Mouse (Mus musculus): ENCODE data around the gene Lcp1. TPM values are rescaled to one million over a fixed set of nuclear protein-coding genes. Genes with fewer than 3 reads are reported as not detected.

Lcp1 gene
- polyA plus RNA-seq, 1 experiment = 1,066 TPM

- TF ChIP-seq POLR2A (IDR thresholded peaks at IDR 0.05; ENCODE audit: borderline replicate concordance, low read depth, low read length) = no peak
- TF ChIP-seq CTCF (IDR thresholded peaks at IDR 0.05; ENCODE audit: low read depth, low read length) = no peak
- Histone ChIP-seq H3K4me3 (ENCODE audit: insufficient read depth, low read length) (peak overlapping the region; percentile 22), H3K4me1 (ENCODE audit: control insufficient read depth, insufficient read depth, low read length) (peaks cover 59% of the 10 kb centered on the region), H3K27ac (ENCODE audit: insufficient read depth, low read depth, low read length) (peak overlapping the region; percentile 98)
Observed at GRCm38 (mm10) chr14:75174731-75175555, 44.0 kb downstream of the Lcp1 start.

- no peak overlapping the region for H3K4me3 ChIP-seq (ENCODE audit: insufficient read depth, low read length)
- TF ChIP-seq POLR2A (IDR thresholded peaks at IDR 0.05; ENCODE audit: borderline replicate concordance, low read depth, low read length) (no peak), CTCF (IDR thresholded peaks at IDR 0.05; ENCODE audit: low read depth, low read length) (no peak)
- peak overlapping the region; percentile 98 for H3K27ac ChIP-seq (ENCODE audit: insufficient read depth, low read depth, low read length)
- H3K4me1 ChIP-seq (ENCODE audit: control insufficient read depth, insufficient read depth, low read length) = peaks cover 52% of the 10 kb centered on the region
Observed at GRCm38 (mm10) chr14:75175781-75176180, 44.9 kb downstream of the Lcp1 start.

- Histone ChIP-seq H3K4me3 (ENCODE audit: insufficient read depth, low read length) (peak overlapping the region; percentile 93), H3K27ac (ENCODE audit: insufficient read depth, low read depth, low read length) (peak overlapping the region; percentile 98), H3K4me1 (ENCODE audit: control insufficient read depth, insufficient read depth, low read length) (peaks cover 48% of the 10 kb centered on the region)
- peak; percentile 76; the same call in 1 of the 2 replicates for TF ChIP-seq POLR2A (IDR thresholded peaks at IDR 0.05; ENCODE audit: borderline replicate concordance, low read depth, low read length)
- no peak for TF ChIP-seq CTCF (IDR thresholded peaks at IDR 0.05; ENCODE audit: low read depth, low read length)
Observed at GRCm38 (mm10) chr14:75176425-75177045, 45.6 kb downstream of the Lcp1 start.

- Histone ChIP-seq H3K4me3 (ENCODE audit: insufficient read depth, low read length) (peak overlapping the region; percentile 93), H3K27ac (ENCODE audit: insufficient read depth, low read depth, low read length) (peak overlapping the region; percentile 98), H3K4me1 (ENCODE audit: control insufficient read depth, insufficient read depth, low read length) (peaks cover 45% of the 10 kb centered on the region)
- no peak for TF ChIP-seq POLR2A (IDR thresholded peaks at IDR 0.05; ENCODE audit: borderline replicate concordance, low read depth, low read length)
- TF ChIP-seq CTCF (IDR thresholded peaks at IDR 0.05; ENCODE audit: low read depth, low read length) = no peak
Observed at GRCm38 (mm10) chr14:75177400-75177799, 46.5 kb downstream of the Lcp1 start.

GRCm38 (mm10) chr14:75178384-75178793, 47.5 kb downstream of the Lcp1 start:
- H3K27ac ChIP-seq (ENCODE audit: insufficient read depth, low read depth, low read length) = peak overlapping the region; percentile 100
- peaks cover 44% of the 10 kb centered on the region for H3K4me1 ChIP-seq (ENCODE audit: control insufficient read depth, insufficient read depth, low read length)
- H3K4me3 ChIP-seq (ENCODE audit: insufficient read depth, low read length) = peak overlapping the region; percentile 93
- no peak for TF ChIP-seq POLR2A (IDR thresholded peaks at IDR 0.05; ENCODE audit: borderline replicate concordance, low read depth, low read length)
- no peak for TF ChIP-seq CTCF (IDR thresholded peaks at IDR 0.05; ENCODE audit: low read depth, low read length)

GRCm38 (mm10) chr14:75178801-75179211, 47.9 kb downstream of the Lcp1 start:
- TF ChIP-seq POLR2A (IDR thresholded peaks at IDR 0.05; ENCODE audit: borderline replicate concordance, low read depth, low read length) = no peak
- Histone ChIP-seq H3K4me1 (ENCODE audit: control insufficient read depth, insufficient read depth, low read length) (peaks cover 45% of the 10 kb centered on the region), H3K27ac (ENCODE audit: insufficient read depth, low read depth, low read length) (peak overlapping the region; percentile 100), H3K4me3 (ENCODE audit: insufficient read depth, low read length) (peak overlapping the region; percentile 93)

GRCm38 (mm10) chr14:75179255-75179963, 48.5 kb downstream of the Lcp1 start:
- peak overlapping the region; percentile 100 for H3K27ac ChIP-seq (ENCODE audit: insufficient read depth, low read depth, low read length)
- H3K4me1 ChIP-seq (ENCODE audit: control insufficient read depth, insufficient read depth, low read length) = peaks cover 46% of the 10 kb centered on the region
- 0 out of 2 replicates have a peak, but pooled peaks have one; percentile 56 for TF ChIP-seq POLR2A (IDR thresholded peaks at IDR 0.05; ENCODE audit: borderline replicate concordance, low read depth, low read length)
- TF ChIP-seq CTCF (IDR thresholded peaks at IDR 0.05; ENCODE audit: low read depth, low read length) = no peak
- H3K4me3 ChIP-seq (ENCODE audit: insufficient read depth, low read length) = peak overlapping the region; percentile 93

- H3K4me1 ChIP-seq (ENCODE audit: control insufficient read depth, insufficient read depth, low read length) = peaks cover 44% of the 10 kb centered on the region
- peak overlapping the region; percentile 37 for H3K4me3 ChIP-seq (ENCODE audit: insufficient read depth, low read length)
- H3K27ac ChIP-seq (ENCODE audit: insufficient read depth, low read depth, low read length) = peak overlapping the region; percentile 100
- TF ChIP-seq POLR2A (IDR thresholded peaks at IDR 0.05; ENCODE audit: borderline replicate concordance, low read depth, low read length) (no peak), CTCF (IDR thresholded peaks at IDR 0.05; ENCODE audit: low read depth, low read length) (no peak)
Observed at GRCm38 (mm10) chr14:75180551-75180978, 49.7 kb downstream of the Lcp1 start.

GRCm38 (mm10) chr14:75181062-75181935, 50.4 kb downstream of the Lcp1 start:
- TF ChIP-seq CTCF (IDR thresholded peaks at IDR 0.05; ENCODE audit: low read depth, low read length) (no peak), POLR2A (IDR thresholded peaks at IDR 0.05; ENCODE audit: borderline replicate concordance, low read depth, low read length) (no peak)
- Histone ChIP-seq H3K4me3 (ENCODE audit: insufficient read depth, low read length) (peak overlapping the region; percentile 48), H3K4me1 (ENCODE audit: control insufficient read depth, insufficient read depth, low read length) (peaks cover 42% of the 10 kb centered on the region), H3K27ac (ENCODE audit: insufficient read depth, low read depth, low read length) (peak overlapping the region; percentile 100)

All from bone marrow macrophage, adult 2 months (primary cell).